Mouse (Mus musculus) embryonic stem cell, embryonic (primary cell): ENCODE data around the gene Cldn34c4.

Experiments
- CTCF ChIA-PET, 4 experiments: fragments of 300-600 bp in 2 of 4; fragments of 350-600 bp in 2 of 4; sonication (Branson Sonifier 250); formaldehyde crosslinking; loops; one replicate each; lab custom pipeline; 2022; ENCODE audit warnings: inconsistent platforms in 2 of 4; lab: Charles Lee
- POLR2A ChIA-PET, 4 experiments: fragments of 300-600 bp in 2 of 4; fragments of 350-600 bp in 2 of 4; sonication (Branson Sonifier 250); formaldehyde crosslinking; loops; one replicate each; lab custom pipeline; 2022; ENCODE audit warnings: antibody characterized with exemption in 4 of 4, inconsistent platforms in 1 of 4; lab: Charles Lee

The Cldn34c4 gene

DNA sequence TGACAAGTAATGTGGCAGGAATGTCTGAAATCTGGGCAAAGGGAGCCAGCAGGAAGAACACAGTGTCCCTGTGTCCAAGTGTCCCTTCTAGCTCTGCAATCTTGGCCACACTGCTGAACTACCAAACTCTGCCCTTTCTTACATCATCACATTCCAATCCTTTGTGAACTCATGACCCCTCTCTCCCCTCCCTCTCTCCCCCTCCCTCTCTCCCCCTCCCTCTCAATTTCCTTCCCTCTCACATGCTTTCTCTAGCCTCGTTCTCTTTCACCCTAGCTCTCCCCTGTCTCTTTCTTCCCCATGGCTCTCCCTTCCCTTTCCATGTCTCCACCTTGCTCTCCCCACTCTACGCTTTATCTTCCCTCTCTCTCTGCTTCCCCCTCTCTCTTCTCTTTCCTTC is at the start of gene Cldn34c4:
Gene Cldn34c4, minus strand, starts transcription at position 101 of the 400 bp plus-strand sequence.
- CTCF ChIA-PET = no interaction called here
- POLR2A ChIA-PET = no interaction called here

DNA sequence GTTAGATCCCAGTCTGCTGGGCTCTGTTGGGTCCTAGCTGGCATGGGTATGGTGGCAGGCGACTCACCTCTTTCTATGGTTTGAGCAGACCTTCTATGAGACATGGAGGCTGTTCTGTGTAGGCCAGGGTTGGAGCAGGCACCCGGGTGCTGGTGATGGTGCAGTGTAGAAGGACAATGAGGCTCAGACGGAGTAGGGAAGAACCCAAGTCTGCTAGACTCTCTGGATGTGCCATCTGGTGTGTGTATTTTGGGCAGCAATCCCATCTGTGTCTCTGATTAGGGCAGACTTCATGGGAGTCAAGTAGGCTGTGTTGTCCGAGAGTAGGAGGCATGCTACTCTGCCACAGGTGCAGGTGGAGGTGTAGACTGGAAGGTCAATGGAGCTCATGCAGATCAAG is 10.7 kb upstream of the Cldn34c4 start:
- ChIA-PET POLR2A (no interaction called here), CTCF (no interaction called here)
